Mouse (Mus musculus) cerebellum, adult 2 months (tissue): ENCODE data around the gene Csf1.

Experiments used
- CTCF ChIP-seq: fragments of 200-500 bp; IDR thresholded peaks from 2 replicates; pipeline ENCODE4 v1.5.1; 2011; ENCODE audit warnings: low read depth, mild to moderate bottlenecking, control low read depth, low read length, moderate library complexity, borderline replicate concordance; ENCODE audit not compliant: insufficient read depth
- POLR2A ChIP-seq: fragments of 200-500 bp; IDR thresholded peaks from 2 replicates; pipeline ENCODE4 v1.6.1; 2011; ENCODE audit warnings: low read length, control low read depth, borderline replicate concordance; ENCODE audit not compliant: insufficient read depth

DNA sequence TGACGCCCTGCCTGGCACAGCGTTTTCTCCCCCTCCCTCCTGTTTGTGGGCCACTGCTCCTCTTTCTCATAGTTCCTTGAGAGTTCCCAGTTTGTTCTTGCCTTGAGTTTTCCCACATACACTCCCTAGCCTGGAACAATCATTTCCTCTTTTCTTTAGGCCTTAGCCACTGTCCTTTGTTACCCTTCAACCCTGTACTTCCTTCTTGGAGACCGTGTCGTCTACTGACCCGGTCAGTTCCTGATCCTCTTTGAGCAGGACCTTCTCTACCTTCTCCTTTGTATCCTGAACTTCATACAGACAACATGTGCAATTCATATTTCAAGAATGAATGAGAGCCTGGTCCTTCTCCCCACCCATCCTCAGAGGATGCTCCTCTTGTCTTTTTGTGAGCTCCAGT is 21.0 kb upstream of the Csf1 start:
- TF ChIP-seq CTCF: no peak
- no peak for TF ChIP-seq POLR2A
